In the genomic region with DNA sequence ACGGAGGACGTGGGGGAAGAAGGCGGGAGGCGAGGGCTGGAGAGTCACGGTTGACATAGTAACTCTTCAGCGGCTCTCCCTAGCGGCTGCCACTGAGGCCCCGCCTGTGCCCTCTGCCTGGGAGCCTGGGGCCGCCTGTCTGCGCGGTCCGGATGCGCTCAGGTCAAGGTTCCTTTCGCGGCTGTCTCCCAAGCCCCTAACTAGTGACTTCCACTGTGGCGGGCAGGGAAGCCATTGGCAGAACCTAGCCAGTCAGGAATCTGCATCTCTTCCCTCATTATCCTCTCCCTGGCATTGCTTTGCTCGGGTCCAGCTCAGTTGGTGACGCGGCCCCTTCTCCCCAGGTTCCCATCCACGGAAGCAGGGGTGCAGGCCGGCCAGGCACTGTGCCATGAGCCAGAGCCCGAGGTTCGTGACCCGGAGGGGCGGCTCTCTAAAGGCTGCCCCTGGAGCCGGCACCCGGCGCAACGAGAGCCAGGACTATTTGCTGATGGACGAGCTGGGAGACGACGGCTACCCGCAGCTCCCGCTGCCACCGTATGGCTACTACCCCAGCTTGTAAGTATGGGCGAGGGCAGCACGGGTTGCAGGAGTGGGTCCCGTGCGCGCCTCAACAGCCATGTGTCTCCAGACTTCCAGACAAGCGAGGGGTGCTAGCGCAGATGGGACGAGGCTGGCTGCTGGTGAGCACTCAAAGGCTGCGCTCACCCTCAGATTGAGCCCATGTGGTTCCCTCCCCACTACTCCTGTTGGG, we compare ENCODE assay signal across 8 mouse cellular contexts. TPM values are rescaled to one million over a fixed set of nuclear protein-coding genes. Genes with fewer than 3 reads are reported as not detected.
DNase-seq lines count a peak whose midpoint lies in the region; ATAC-seq and TF ChIP-seq lines count a peak whose summit lies in the region.

TSS of gene Trpc6 (plus strand) at position 102 of the 754 bp plus-strand sequence.

- DNase-seq in thymus, postnatal 4 days: peak; percentile 5
- DNase-seq in thymus, postnatal 25 days: no peak
- peak; percentile 45 for DNase-seq in forebrain, embryonic 10.5 days (ENCODE audit: extremely low spot score, low spot score)
- DNase-seq in layer of hippocampus, postnatal 25 days (ENCODE audit: extremely low spot score in 1 of 2, low spot score in 1 of 2): peak; percentile 21 to 30
- peak; percentile 60 for DNase-seq in lung, postnatal 0 days (ENCODE audit: low spot score)
- DNase-seq in retina, embryonic 14.5 days (ENCODE audit: low spot score): peak; percentile 76
- DNase-seq in thymus, postnatal 10 days (ENCODE audit: low spot score in 2 of 2): no peak

- H3K4me3 ChIP-seq in forebrain, embryonic 10.5 days: peak within 1 kb of the TSS; percentile 64
- peak within 1 kb of the TSS; percentile 57 for H3K4me3 ChIP-seq in hindbrain, embryonic 13.5 days
- H3K4me3 ChIP-seq in lung, postnatal 0 days (ENCODE audit: low read depth, low read length): peak within 1 kb of the TSS; percentile 34

- H3K4me1 ChIP-seq in forebrain, embryonic 10.5 days: peaks cover 13% of the 10 kb centered on the region
- peaks cover 12% of the 10 kb centered on the region for H3K4me1 ChIP-seq in hindbrain, embryonic 13.5 days (replicated peaks)
- no peaks in the 10 kb centered on the region for H3K4me1 ChIP-seq in lung, postnatal 0 days (ENCODE audit: insufficient read depth, low read depth, low read length)

- H3K9ac ChIP-seq in hindbrain, embryonic 13.5 days: peak within 1 kb of the TSS; percentile 74
- peak within 1 kb of the TSS; percentile 29; the same call in 1 of the 2 replicates for H3K9ac ChIP-seq in lung, postnatal 0 days (replicated peaks; ENCODE audit: low read depth)

- peak; percentile 92 for ATAC-seq in hindbrain, embryonic 13.5 days (ENCODE audit: low FRiP score)
- peak; percentile 93 for ATAC-seq in lung, postnatal 0 days

- H3K4me2 ChIP-seq in hindbrain, embryonic 13.5 days: peak within 1 kb of the TSS; percentile 96
- H3K4me2 ChIP-seq in lung, postnatal 0 days (replicated peaks; ENCODE audit: low read depth, low read length): peak within 1 kb of the TSS; percentile 63

- no peaks in the 10 kb centered on the region for H3K36me3 ChIP-seq in forebrain, embryonic 10.5 days (replicated peaks)
- H3K36me3 ChIP-seq in hindbrain, embryonic 13.5 days: no peaks in the 10 kb centered on the region
- H3K36me3 ChIP-seq in lung, postnatal 0 days (ENCODE audit: insufficient read depth, low read length): no peaks in the 10 kb centered on the region

- H3K27me3 ChIP-seq in forebrain, embryonic 10.5 days (ENCODE audit: poor library complexity, severe bottlenecking): peaks cover 41% of the 10 kb centered on the region
- H3K27me3 ChIP-seq in hindbrain, embryonic 13.5 days: peaks cover 20% of the 10 kb centered on the region
- H3K27me3 ChIP-seq in lung, postnatal 0 days (replicated peaks; ENCODE audit: insufficient read depth, low read length): no peaks in the 10 kb centered on the region

- peak within 1 kb of the TSS; percentile 76 for H3K27ac ChIP-seq in forebrain, embryonic 10.5 days
- no peak within 1 kb of the TSS for H3K27ac ChIP-seq in hindbrain, embryonic 13.5 days
- 0 out of 2 replicates have a peak within 1 kb of the TSS, but pooled peaks have one; percentile 26 for H3K27ac ChIP-seq in lung, postnatal 0 days (ENCODE audit: low read length)

- WGBS in forebrain, embryonic 10.5 days: under 1% methylated on average over 44 of the region's 44 CpGs
- under 1% methylated on average over 44 of the region's 44 CpGs for WGBS in hindbrain, embryonic 13.5 days
- 1% methylated on average over 43 of the region's 44 CpGs for WGBS in lung, postnatal 0 days

- no peak for TF ChIP-seq EP300 in lung, postnatal 0 days (IDR thresholded peaks at IDR 0.05)

- TF ChIP-seq CTCF in lung, postnatal 0 days (IDR thresholded peaks at IDR 0.05): no peak

- H3K9me3 ChIP-seq in forebrain, embryonic 10.5 days: no peaks in the 10 kb centered on the region
- H3K9me3 ChIP-seq in hindbrain, embryonic 13.5 days: no peaks in the 10 kb centered on the region
- H3K9me3 ChIP-seq in lung, postnatal 0 days (ENCODE audit: low read length): no peaks in the 10 kb centered on the region

RNA-seq across cellular contexts. Expression of gene Trpc6, which starts in this region (rescaled TPM):
- 1.5 and 1.7 TPM in 2 replicates for polyA plus RNA-seq in forebrain, embryonic 10.5 days (2016; fragmentation: Nextera tagmentation; extraction: Ambion mirVana)
- polyA plus RNA-seq in hindbrain, embryonic 13.5 days (2015; fragmentation: Nextera tagmentation; extraction: Ambion mirVana): 0.48 and 0.60 TPM in 2 replicates
- 10 to 100 TPM; 25.2 to 25.9 TPM for total RNA-seq in layer of hippocampus, postnatal 25 days (2021)
- 11.6 and 13.3 TPM in 2 replicates for polyA plus RNA-seq in lung, postnatal 0 days (2015; fragmentation: Nextera tagmentation; extraction: Ambion mirVana)

Comparison
In these comparisons a context has a peak if more than half of its experiments do, and no peak if none do; other contexts are left out.
1. DNase-seq: peak in thymus, postnatal 4 days (single experiment), forebrain, embryonic 10.5 days (single experiment), layer of hippocampus, postnatal 25 days (2 of 2), lung, postnatal 0 days (single experiment) and retina, embryonic 14.5 days (single experiment); none in thymus, postnatal 25 days (single experiment) and thymus, postnatal 10 days (0 of 2).
2. Peak in ATAC-seq, H3K4me3 ChIP-seq, H3K9ac ChIP-seq and H3K4me2 ChIP-seq in hindbrain, embryonic 13.5 days; RNA of the gene not detected or under 1 TPM.
3. Peak in every context shown above with its lines, with median percentiles within 50 percentile points of each other: H3K4me3 ChIP-seq.